Mouse (Mus musculus) ovary, postnatal 36 days (tissue): ENCODE results near the gene Uts2b.

ENCODE experiments used
- DNase-seq: peaks from one replicate; pipeline ENCODE4 v3.0.0; 2022; ENCODE audit warnings: low spot score, mixed read lengths

The Uts2b gene

GRCm38 (mm10) chr16:27370191-27370590, at the start of gene Uts2b:
Gene Uts2b, minus strand, starts transcription at chr16:27370239.
- DNase-seq = no peak

- no peak for DNase-seq
Measured at GRCm38 (mm10) chr16:27417632-27418031, 47.6 kb upstream of the Uts2b start.

- DNase-seq = no peak
Measured at GRCm38 (mm10) chr16:27416937-27417584, 47.0 kb upstream of the Uts2b start.

GRCm38 (mm10) chr16:27404107-27404506, 34.1 kb upstream of the Uts2b start:
- DNase-seq = no peak

GRCm38 (mm10) chr16:27401579-27401978, 31.5 kb upstream of the Uts2b start:
- DNase-seq = no peak

GRCm38 (mm10) chr16:27399719-27400253, 29.7 kb upstream of the Uts2b start:
- no peak for DNase-seq

GRCm38 (mm10) chr16:27399026-27399718, 29.1 kb upstream of the Uts2b start:
- DNase-seq = no peak

GRCm38 (mm10) chr16:27396951-27397350, 26.9 kb upstream of the Uts2b start:
- DNase-seq = no peak

GRCm38 (mm10) chr16:27395251-27396037, 25.4 kb upstream of the Uts2b start:
- DNase-seq = no peak

- DNase-seq = no peak
Measured at GRCm38 (mm10) chr16:27391845-27392244, 21.8 kb upstream of the Uts2b start.

- no peak for DNase-seq
Measured at GRCm38 (mm10) chr16:27390306-27390705, 20.3 kb upstream of the Uts2b start.

GRCm38 (mm10) chr16:27389534-27390282, 19.7 kb upstream of the Uts2b start:
- no peak for DNase-seq

GRCm38 (mm10) chr16:27388761-27389451, 18.9 kb upstream of the Uts2b start, which contains the start of gene Ccdc50:
Gene Ccdc50, plus strand, starts transcription at chr16:27388869.
- DNase-seq = peak; percentile 85

- DNase-seq = no peak
Measured at GRCm38 (mm10) chr16:27387634-27388611, 17.9 kb upstream of the Uts2b start.

- no peak for DNase-seq
Measured at GRCm38 (mm10) chr16:27386850-27387407, 16.9 kb upstream of the Uts2b start.

- no peak for DNase-seq
Measured at GRCm38 (mm10) chr16:27385649-27386048, 15.6 kb upstream of the Uts2b start.

GRCm38 (mm10) chr16:27384893-27385603, 15.0 kb upstream of the Uts2b start:
- no peak for DNase-seq

- DNase-seq = no peak
Measured at GRCm38 (mm10) chr16:27382217-27382616, 12.2 kb upstream of the Uts2b start.

- DNase-seq = no peak
Measured at GRCm38 (mm10) chr16:27376556-27376955, 6.5 kb upstream of the Uts2b start.
